8 mouse cellular contexts compared by ENCODE assay signal in genomic region chr3:88139243-88140177, GRCm38 (mm10). TPM values are rescaled to one million over a fixed set of nuclear protein-coding genes. Genes with fewer than 3 reads are reported as not detected.
A peak's percentile ranks its signal among the peaks of the same experiment; 100 is the strongest.
DNase-seq lines count a peak whose midpoint lies in the region; ATAC-seq and TF ChIP-seq lines count a peak whose summit lies in the region.

No protein-coding gene starts in this region.

- TF ChIP-seq CTCF in layer of hippocampus, adult 2 months (conservative IDR thresholded peaks at IDR 0.05): no peak
- TF ChIP-seq CTCF in kidney, postnatal 0 days (IDR thresholded peaks at IDR 0.05; ENCODE audit: low read depth): no peak

- H3K36me3 ChIP-seq in forebrain, embryonic 16.5 days (ENCODE audit: control insufficient read depth, insufficient read depth): no peaks in the 10 kb centered on the region
- H3K36me3 ChIP-seq in kidney, postnatal 0 days (ENCODE audit: insufficient read depth, low read length): no peaks in the 10 kb centered on the region
- no peaks in the 10 kb centered on the region for H3K36me3 ChIP-seq in midbrain, embryonic 12.5 days

- ATAC-seq in forebrain, embryonic 16.5 days: no peak
- ATAC-seq in kidney, postnatal 0 days (replicated peaks; ENCODE audit: low FRiP score, low read depth): no peak
- ATAC-seq in midbrain, embryonic 12.5 days (ENCODE audit: low FRiP score, low read depth): no peak

- WGBS in forebrain, embryonic 16.5 days: 19% methylated on average over 25 of the region's 25 CpGs
- WGBS in kidney, postnatal 0 days: 15% methylated on average over 25 of the region's 25 CpGs
- 19% methylated on average over 25 of the region's 25 CpGs for WGBS in midbrain, embryonic 12.5 days

- H3K27me3 ChIP-seq in forebrain, embryonic 16.5 days (replicated peaks; ENCODE audit: control insufficient read depth, insufficient read depth, low read length): no peaks in the 10 kb centered on the region
- H3K27me3 ChIP-seq in kidney, postnatal 0 days (ENCODE audit: insufficient read depth, low read length): no peaks in the 10 kb centered on the region
- peaks cover 27% of the 10 kb centered on the region for H3K27me3 ChIP-seq in midbrain, embryonic 12.5 days

- peak overlapping the region; percentile 96 for H3K27ac ChIP-seq in layer of hippocampus, adult 2 months
- peak overlapping the region; percentile 83 for H3K27ac ChIP-seq in forebrain, embryonic 16.5 days (ENCODE audit: low read length)
- peak overlapping the region; percentile 97 for H3K27ac ChIP-seq in kidney, postnatal 0 days
- H3K27ac ChIP-seq in midbrain, embryonic 12.5 days (replicated peaks): peak overlapping the region; percentile 67

- H3K4me3 ChIP-seq in layer of hippocampus, adult 2 months: peak overlapping the region; percentile 65
- H3K4me3 ChIP-seq in forebrain, embryonic 16.5 days (replicated peaks; ENCODE audit: low read length): peak overlapping the region; percentile 58
- H3K4me3 ChIP-seq in kidney, postnatal 0 days (replicated peaks; ENCODE audit: low read depth, low read length): peak overlapping the region; percentile 48
- H3K4me3 ChIP-seq in midbrain, embryonic 12.5 days: peak overlapping the region; percentile 56

- peaks cover 39% of the 10 kb centered on the region for H3K4me1 ChIP-seq in forebrain, embryonic 16.5 days (replicated peaks; ENCODE audit: control insufficient read depth, insufficient read depth, low read length)
- H3K4me1 ChIP-seq in kidney, postnatal 0 days (replicated peaks; ENCODE audit: insufficient read depth, low read length): peaks cover 43% of the 10 kb centered on the region
- H3K4me1 ChIP-seq in midbrain, embryonic 12.5 days: peaks cover 38% of the 10 kb centered on the region

- peak in 1 of 2 experiments; percentile 31 for DNase-seq in layer of hippocampus, adult 2 months (ENCODE audit: low spot score in 2 of 2)
- DNase-seq in layer of hippocampus, postnatal 36 days: no peak
- peak; percentile 96 for DNase-seq in brain, adult 2 months (ENCODE audit: low read depth, low spot score)
- no peak for DNase-seq in kidney, postnatal 0 days (ENCODE audit: low spot score)
- DNase-seq in thymus, postnatal 36 days: peak; percentile 74 to 78
- DNase-seq in gastrocnemius, postnatal 4 days (ENCODE audit: low spot score in 2 of 2): no peak

- no peaks in the 10 kb centered on the region for H3K9me3 ChIP-seq in forebrain, embryonic 16.5 days (ENCODE audit: control insufficient read depth, low read length)
- no peaks in the 10 kb centered on the region for H3K9me3 ChIP-seq in kidney, postnatal 0 days (replicated peaks; ENCODE audit: low read length)
- H3K9me3 ChIP-seq in midbrain, embryonic 12.5 days: no peaks in the 10 kb centered on the region

- H3K9ac ChIP-seq in forebrain, embryonic 16.5 days (replicated peaks; ENCODE audit: low read depth, low read length): peak overlapping the region; percentile 65
- H3K9ac ChIP-seq in kidney, postnatal 0 days (ENCODE audit: low read depth, low read length): peak overlapping the region; percentile 54
- H3K9ac ChIP-seq in midbrain, embryonic 12.5 days (replicated peaks): peak overlapping the region; percentile 57

- H3K4me2 ChIP-seq in forebrain, embryonic 16.5 days (ENCODE audit: low read length): peak overlapping the region; percentile 84
- peak overlapping the region; percentile 94 for H3K4me2 ChIP-seq in kidney, postnatal 0 days (ENCODE audit: low read length)
- H3K4me2 ChIP-seq in midbrain, embryonic 12.5 days (replicated peaks): peak overlapping the region; percentile 92

RNA-seq across cellular contexts. Expression of gene Mef2d, which starts 2.7 kb away (rescaled TPM):
- total RNA-seq in layer of hippocampus, adult 2 months (2021): 100 to 1,000 TPM; 206 to 210 TPM
- total RNA-seq in layer of hippocampus, postnatal 36 days (2021): 100 to 1,000 TPM; 191 to 207 TPM
- 25.1 and 28.3 TPM in 2 replicates for polyA plus RNA-seq in forebrain, embryonic 16.5 days (2015; fragmentation: Nextera tagmentation; extraction: Ambion mirVana)
- polyA plus RNA-seq in kidney, postnatal 0 days (2015; fragmentation: Nextera tagmentation; extraction: Ambion mirVana): 14.4 and 16.2 TPM in 2 replicates
- polyA plus RNA-seq in midbrain, embryonic 12.5 days (2016; fragmentation: Nextera tagmentation; extraction: Ambion mirVana): 15.1 and 17.6 TPM in 2 replicates
- 100 to 1,000 TPM; 160 to 174 TPM for total RNA-seq in gastrocnemius, postnatal 4 days (2021)

RNA-seq across cellular contexts. Expression of gene Iqgap3, which starts 57.7 kb away (rescaled TPM):
- under 1 TPM; 0.25 to 0.59 TPM for total RNA-seq in layer of hippocampus, adult 2 months (2021)
- total RNA-seq in layer of hippocampus, postnatal 36 days (2021): under 1 TPM; 0.37 to 0.53 TPM
- 7.5 and 7.8 TPM in 2 replicates for polyA plus RNA-seq in forebrain, embryonic 16.5 days (2015; fragmentation: Nextera tagmentation; extraction: Ambion mirVana)
- 6.8 and 8.2 TPM in 2 replicates for polyA plus RNA-seq in kidney, postnatal 0 days (2015; fragmentation: Nextera tagmentation; extraction: Ambion mirVana)
- polyA plus RNA-seq in midbrain, embryonic 12.5 days (2016; fragmentation: Nextera tagmentation; extraction: Ambion mirVana): 20.7 and 20.8 TPM in 2 replicates
- total RNA-seq in gastrocnemius, postnatal 4 days (2021): 10 to 100 TPM; 14.8 to 16.8 TPM

Comparison
In these comparisons a context has a peak if more than half of its experiments do, and no peak if none do; other contexts are left out.
1. DNase-seq: peak in brain, adult 2 months (single experiment) and thymus, postnatal 36 days (2 of 2); none in layer of hippocampus, postnatal 36 days (0 of 2), kidney, postnatal 0 days (single experiment) and gastrocnemius, postnatal 4 days (0 of 2).
2. RNA of gene Iqgap3, which starts 57.7 kb away (total RNA-seq): 14.8 to 16.8 TPM in gastrocnemius, postnatal 4 days; 0.25 to 0.59 TPM in layer of hippocampus, adult 2 months and 0.37 to 0.53 TPM in layer of hippocampus, postnatal 36 days; every median in the first group is over 4 times any median in the second.
3. Peak in every context shown above with its lines, with median percentiles within 50 percentile points of each other: H3K27ac ChIP-seq, H3K4me3 ChIP-seq, H3K4me2 ChIP-seq and H3K9ac ChIP-seq.